Mouse (Mus musculus): ENCODE measurements around the gene Scn11a. TPM values are rescaled to one million over a fixed set of nuclear protein-coding genes. Genes with fewer than 3 reads are reported as not detected.

Gene Scn11a
- 0.04 TPM in 2 replicates for polyA plus RNA-seq (2012; rRNA removed)

GRCm38 (mm10) chr9:119825297-119825696 lies at the start of gene Scn11a:
Gene Scn11a (minus strand): TSS chr9:119825456.
- no peak for DNase-seq (ENCODE audit: extremely low spot score in 1 of 2, low spot score in 1 of 2)

DNA sequence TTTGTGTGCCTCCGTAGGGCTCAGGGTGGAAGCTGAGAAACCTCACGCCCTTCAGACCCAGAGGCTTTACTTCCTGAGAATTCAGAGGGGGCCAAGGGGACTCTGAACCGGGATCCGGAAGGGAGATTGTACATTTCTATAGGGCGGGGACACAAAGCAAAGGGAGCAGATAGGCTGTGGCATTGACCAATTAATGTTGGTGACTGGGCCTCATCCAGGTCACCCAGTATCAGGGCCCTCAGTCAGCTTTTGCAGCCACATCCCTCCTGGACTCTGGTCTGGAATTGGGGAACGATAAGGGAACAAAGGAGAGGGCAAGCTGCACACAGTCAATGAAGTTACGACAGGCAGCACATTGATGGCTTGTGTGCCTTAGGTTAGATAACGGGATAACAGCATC lies 28.9 kb upstream of the Scn11a start:
- no peak for DNase-seq (ENCODE audit: extremely low spot score in 1 of 2, low spot score in 1 of 2)

GRCm38 (mm10) chr9:119853071-119853846 lies 28.0 kb upstream of the Scn11a start:
- DNase-seq (ENCODE audit: extremely low spot score in 1 of 2, low spot score in 1 of 2), result no peak

DNA sequence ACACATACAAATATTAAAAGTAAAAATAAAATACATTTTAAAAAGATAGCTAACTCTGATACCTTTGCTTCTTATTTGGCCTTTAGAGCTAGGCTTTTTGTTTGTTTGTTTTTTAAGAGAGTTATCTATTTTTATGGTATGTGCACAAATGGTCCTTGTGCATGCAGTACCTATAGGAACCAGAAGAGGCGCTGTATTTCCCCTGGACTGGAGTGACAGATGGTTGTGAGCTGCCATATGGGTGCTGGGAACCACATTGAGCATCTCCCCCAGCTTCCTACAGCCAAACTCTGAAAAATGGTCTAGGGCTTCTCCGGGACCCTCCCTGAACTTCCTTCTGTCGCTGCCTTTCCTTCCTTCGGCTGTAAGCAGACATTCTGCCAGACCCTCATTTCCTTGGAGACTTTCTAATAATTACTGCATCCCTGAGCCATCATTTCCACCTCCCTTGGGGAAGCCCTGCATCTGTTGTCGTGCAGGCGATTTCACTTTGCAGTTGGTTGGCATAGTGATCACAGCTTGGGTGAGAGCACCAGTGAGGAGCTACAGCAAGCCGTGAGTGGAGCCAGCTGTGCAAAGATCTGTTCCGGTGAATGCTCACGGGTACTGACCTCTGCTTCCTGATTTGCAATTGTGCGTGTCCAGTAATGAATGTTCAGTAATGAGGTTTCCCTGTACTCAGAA lies 27.2 kb upstream of the Scn11a start:
- peak in 1 of 2 experiments; percentile 24 for DNase-seq (ENCODE audit: extremely low spot score in 1 of 2, low spot score in 1 of 2)

DNA sequence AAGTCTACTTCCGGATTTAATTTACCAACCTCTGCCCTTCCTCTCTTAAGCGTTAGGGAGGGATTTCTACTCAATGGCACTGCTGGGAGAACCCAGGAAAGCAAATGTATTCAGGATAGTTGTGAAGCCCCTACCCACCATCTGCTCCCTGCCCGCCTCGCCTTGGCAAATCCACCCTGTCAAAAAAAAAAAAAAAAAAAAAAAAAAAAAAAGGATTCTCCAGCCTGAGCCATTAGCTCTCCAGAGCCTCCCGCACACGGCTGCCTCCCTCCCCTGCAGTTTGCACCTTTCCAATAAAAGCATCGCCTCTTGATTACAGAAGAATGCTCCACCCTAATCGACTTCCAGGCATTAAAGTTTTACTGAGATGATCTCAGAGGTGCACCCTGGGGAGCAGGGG lies 24.0 kb upstream of the Scn11a start:
- no peak for DNase-seq (ENCODE audit: extremely low spot score in 1 of 2, low spot score in 1 of 2)

DNA sequence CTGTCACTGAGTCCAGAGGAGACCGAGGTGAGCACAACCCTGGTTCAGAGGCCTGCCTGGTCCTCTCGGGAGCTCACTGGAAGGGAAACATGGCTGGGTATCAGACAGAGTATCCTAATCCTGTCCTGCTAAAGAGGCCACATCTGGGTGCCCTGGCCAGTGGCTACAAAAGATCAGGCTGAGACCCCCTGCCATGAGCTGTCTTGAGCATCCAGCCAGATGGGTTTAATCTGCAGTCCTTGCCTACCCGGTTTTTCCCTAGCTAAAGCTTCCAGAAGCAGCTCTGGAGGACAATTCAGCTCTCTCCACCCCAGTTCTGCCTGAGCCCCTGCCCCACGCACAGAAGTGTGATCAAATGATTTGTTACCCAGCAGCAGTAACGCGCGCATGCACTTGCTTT lies 23.4 kb upstream of the Scn11a start:
- DNase-seq (ENCODE audit: extremely low spot score in 1 of 2, low spot score in 1 of 2), result no peak

- no peak for DNase-seq (ENCODE audit: extremely low spot score in 1 of 2, low spot score in 1 of 2)
These were observed 21.9 kb upstream of the Scn11a start for GRCm38 (mm10) chr9:119847187-119847586.

DNA sequence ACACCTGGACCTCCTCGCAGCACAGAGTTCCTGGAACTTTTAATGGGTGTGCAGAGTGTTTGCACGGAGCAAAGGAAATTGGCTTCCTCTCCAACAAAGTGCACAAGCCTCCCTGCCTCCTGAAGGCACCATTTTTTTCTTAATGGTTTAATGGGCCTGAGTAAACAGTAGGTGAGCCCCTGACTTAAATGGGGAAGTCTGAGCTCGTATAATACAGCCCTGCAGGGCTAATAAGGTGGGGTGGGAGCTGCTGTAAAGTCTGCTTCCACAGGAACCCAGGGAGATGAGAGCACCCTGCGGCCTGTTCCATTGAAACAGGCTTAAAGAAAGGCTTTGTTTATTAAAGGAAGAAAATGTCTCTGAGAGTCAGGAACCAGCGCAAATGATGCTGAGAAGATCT lies 19.5 kb upstream of the Scn11a start:
- DNase-seq (ENCODE audit: extremely low spot score in 1 of 2, low spot score in 1 of 2), result no peak

GRCm38 (mm10) chr9:119843549-119843948 lies 18.3 kb upstream of the Scn11a start:
- DNase-seq (ENCODE audit: extremely low spot score in 1 of 2, low spot score in 1 of 2), result no peak

- no peak for DNase-seq (ENCODE audit: extremely low spot score in 1 of 2, low spot score in 1 of 2)
These were observed 17.4 kb upstream of the Scn11a start for GRCm38 (mm10) chr9:119842541-119843169.

DNA sequence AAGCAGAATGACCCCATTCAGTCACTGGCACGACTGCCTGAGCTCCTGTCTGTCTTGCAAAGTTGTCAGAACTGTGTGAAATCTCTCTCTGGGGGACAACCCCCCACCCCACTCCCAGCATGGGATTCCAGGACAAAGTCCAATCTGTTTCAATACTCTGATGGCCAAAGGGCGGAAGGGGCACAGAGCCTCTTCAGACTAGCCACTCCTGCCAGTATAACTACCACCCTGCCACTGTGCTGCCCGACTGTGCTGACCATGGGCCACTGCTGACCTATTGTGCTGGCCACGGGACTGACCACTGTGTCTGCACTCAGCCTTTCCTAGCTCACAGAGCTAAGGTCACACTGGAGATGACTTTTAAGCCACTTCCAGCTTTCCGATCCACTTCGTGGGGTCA lies 16.8 kb upstream of the Scn11a start:
- DNase-seq (ENCODE audit: extremely low spot score in 1 of 2, low spot score in 1 of 2), result no peak

DNA sequence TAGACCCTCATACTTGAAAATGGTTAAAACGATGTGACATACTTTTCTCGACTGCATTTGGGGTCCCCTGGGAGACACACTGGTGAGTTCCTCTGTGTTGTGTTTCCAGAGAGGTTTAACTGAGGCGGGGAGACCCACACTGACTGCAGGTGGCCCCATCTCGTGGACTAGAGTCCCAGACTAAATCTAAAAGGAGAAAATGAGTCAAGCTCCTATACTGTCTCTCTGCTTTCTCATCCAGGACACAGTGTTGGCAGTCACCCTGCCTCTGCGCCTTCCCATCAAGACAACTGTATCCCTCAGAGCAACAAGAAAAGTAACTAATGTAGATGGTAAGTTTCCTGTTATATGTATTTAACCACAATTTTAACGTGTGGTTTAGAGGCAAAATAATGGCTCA lies 15.9 kb upstream of the Scn11a start:
- DNase-seq (ENCODE audit: extremely low spot score in 1 of 2, low spot score in 1 of 2), result no peak

- no peak for DNase-seq (ENCODE audit: extremely low spot score in 1 of 2, low spot score in 1 of 2)
These were observed 10.4 kb upstream of the Scn11a start for GRCm38 (mm10) chr9:119835581-119836125.

- DNase-seq (ENCODE audit: extremely low spot score in 1 of 2, low spot score in 1 of 2), result no peak
These were observed 5.7 kb upstream of the Scn11a start for GRCm38 (mm10) chr9:119831001-119831400.

DNA sequence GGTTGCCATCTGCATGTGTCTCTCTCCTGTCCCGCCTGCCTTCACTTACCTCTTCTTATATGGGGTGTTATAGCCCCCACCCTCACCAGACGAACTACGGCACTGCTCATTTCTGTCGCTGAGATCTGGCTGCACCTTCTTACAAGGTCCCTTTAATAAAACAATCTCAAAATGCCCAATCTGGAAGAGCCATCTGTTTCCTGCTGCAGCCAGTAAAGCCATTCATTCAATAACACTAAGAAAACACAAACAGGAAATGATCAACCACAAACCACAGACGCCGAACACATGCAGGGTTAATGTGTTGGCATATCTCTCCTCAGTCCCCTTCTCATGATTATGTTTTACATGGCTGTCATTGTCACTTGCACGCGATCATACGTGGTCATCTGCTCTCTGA lies 1.5 kb downstream of the Scn11a start:
- DNase-seq (ENCODE audit: extremely low spot score in 1 of 2, low spot score in 1 of 2), result no peak

- DNase-seq (ENCODE audit: extremely low spot score in 1 of 2, low spot score in 1 of 2), result no peak
These were observed 11.6 kb downstream of the Scn11a start for GRCm38 (mm10) chr9:119813631-119814030.

DNA sequence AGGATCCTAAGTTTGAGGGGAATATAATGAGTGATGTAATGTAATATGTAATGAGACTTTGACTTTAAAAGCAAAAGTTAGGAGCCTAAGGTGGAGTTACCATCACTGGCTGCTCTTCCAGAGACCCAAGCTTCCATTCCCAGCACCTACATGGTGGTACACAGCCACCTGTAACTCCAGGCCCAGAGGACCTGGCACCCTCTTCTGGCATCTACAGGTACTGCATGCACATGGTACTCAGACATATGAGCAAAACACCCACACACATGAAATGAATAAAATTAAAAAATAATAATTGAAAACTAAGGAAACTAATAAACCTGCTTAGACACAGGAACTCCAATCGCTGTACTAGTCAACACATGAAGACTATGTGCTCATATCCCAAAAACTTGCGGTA lies 18.8 kb downstream of the Scn11a start:
- no peak for DNase-seq (ENCODE audit: extremely low spot score in 1 of 2, low spot score in 1 of 2)

- no peak for DNase-seq (ENCODE audit: extremely low spot score in 1 of 2, low spot score in 1 of 2)
These were observed 20.8 kb downstream of the Scn11a start for GRCm38 (mm10) chr9:119804501-119804847.

GRCm38 (mm10) chr9:119803845-119804500 lies 21.3 kb downstream of the Scn11a start:
- DNase-seq (ENCODE audit: extremely low spot score in 1 of 2, low spot score in 1 of 2), result no peak

GRCm38 (mm10) chr9:119803169-119803827 lies 22.0 kb downstream of the Scn11a start:
- DNase-seq (ENCODE audit: extremely low spot score in 1 of 2, low spot score in 1 of 2), result no peak

All from frontal cortex, adult 2 months (tissue).